Mouse (Mus musculus) forebrain, embryonic 11.5 days (tissue): ENCODE results near the gene Mlx. TPM values are rescaled to one million over a fixed set of nuclear protein-coding genes. Genes with fewer than 3 reads are reported as not detected.

Experiments
- ATAC-seq: fragments of 200-750 bp; cut with Nextera tagmentation; replicated peaks from 2 replicates; pipeline ENCODE4 v1.8.0; 2017; ENCODE audit warnings: moderate TSS enrichment; ENCODE audit not compliant: low FRiP score
- DNase-seq: peaks from one replicate; pipeline ENCODE4 v3.0.0-alpha.2; 2017; ENCODE audit warnings: low spot score
- H3K27ac ChIP-seq: fragments of 300-500 bp; sonication (generic); 2 replicates; pipeline ENCODE4 v1.5.1; 2014; ENCODE audit warnings: low read depth, low read length
- H3K27me3 ChIP-seq: fragments of 300-500 bp; sonication (generic); 2 replicates; pipeline ENCODE4 v1.6.1; 2014; ENCODE audit warnings: mild to moderate bottlenecking, low read length, mixed read lengths; ENCODE audit not compliant: control insufficient read depth, insufficient read depth
- H3K36me3 ChIP-seq: fragments of 300-500 bp; sonication (generic); 2 replicates; pipeline ENCODE4 v1.6.1; 2014; ENCODE audit warnings: mild to moderate bottlenecking, low read length, moderate library complexity, mixed read lengths; ENCODE audit not compliant: control insufficient read depth, insufficient read depth
- H3K4me1 ChIP-seq: fragments of 300-500 bp; sonication (generic); replicated peaks from 2 replicates; pipeline ENCODE4 v1.6.1; 2014; ENCODE audit warnings: low read length, mixed read lengths; ENCODE audit not compliant: control insufficient read depth, insufficient read depth
- H3K4me2 ChIP-seq: fragments of 300-500 bp; sonication (generic); 2 replicates; pipeline ENCODE4 v1.6.1; 2014; ENCODE audit warnings: low read depth, mild to moderate bottlenecking, low read length, moderate library complexity, mixed read lengths; ENCODE audit not compliant: severe bottlenecking
- H3K4me3 ChIP-seq: fragments of 300-500 bp; sonication (generic); 2 replicates; pipeline ENCODE4 v1.5.1; 2014; ENCODE audit warnings: low read depth, low read length
- H3K9ac ChIP-seq: fragments of 300-500 bp; sonication (generic); 2 replicates; pipeline ENCODE4 v1.6.1; 2014; ENCODE audit warnings: low read length
- H3K9me3 ChIP-seq: fragments of 300-500 bp; sonication (generic); 2 replicates; pipeline ENCODE4 v1.6.1; 2016; ENCODE audit warnings: low read length, mixed read lengths; ENCODE audit not compliant: control insufficient read depth
- WGBS: fragments of 180-500 bp; shearing (Covaris S2); extraction: QIAGEN DNeasy Blood & Tissue Kit; methylation state at CpG from one replicate; pipeline ENCODE4 v1.1.7; 2014; 5-methylcytosine and 5-hydroxymethylcytosine counted together
- polyA plus RNA-seq: library from polyadenylated mRNA; unstranded; fragments of >200 nt; fragmentation: Nextera tagmentation; extraction: Ambion mirVana; gene quantifications from 2 replicates; pipeline ENCODE4 v1.2.1, GENCODE M21; 2014

Gene Mlx
- polyA plus RNA-seq, 1 experiment from 2014 or later = 41.8 TPM

DNA sequence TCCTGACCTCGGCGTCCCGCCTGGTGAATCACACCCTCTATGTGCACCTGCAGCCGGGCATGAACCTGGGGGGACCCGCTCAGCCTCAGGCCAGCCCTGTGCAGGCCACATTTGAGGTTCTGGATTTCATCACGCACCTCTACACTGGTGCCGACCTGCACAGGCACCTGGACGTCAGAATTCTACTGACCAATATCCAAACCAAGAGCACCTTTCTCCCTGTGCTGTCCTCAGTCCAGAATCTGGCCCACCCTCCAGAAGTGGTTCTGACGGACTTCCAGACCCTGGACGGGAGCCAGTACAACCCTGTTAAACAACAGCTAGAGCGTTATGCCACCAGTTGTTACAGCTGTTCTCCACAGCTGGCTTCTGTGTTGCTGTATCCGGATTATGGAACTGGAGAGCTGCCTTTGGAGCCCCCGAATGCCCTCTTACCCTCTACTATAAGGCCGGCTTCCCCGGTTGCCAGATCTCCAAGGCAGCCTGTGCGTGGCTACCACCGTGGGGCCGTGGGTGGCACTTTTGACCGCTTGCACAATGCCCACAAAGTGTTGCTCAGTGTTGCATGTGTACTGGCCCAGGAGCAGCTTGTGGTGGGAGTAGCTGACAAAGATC, 3.9 kb upstream of the Mlx start:
- peak overlapping the region; percentile 71; the same call in 1 of the 2 replicates for H3K27ac ChIP-seq
- peaks cover 35% of the 10 kb centered on the region for H3K27me3 ChIP-seq
- 39% methylated on average over 19 of the region's 19 CpGs for WGBS
- H3K9ac ChIP-seq = peak overlapping the region; percentile 96
- peak; percentile 1; the same call in 1 of the 2 replicates for ATAC-seq
- no peaks in the 10 kb centered on the region for H3K9me3 ChIP-seq
- no peaks in the 10 kb centered on the region for H3K36me3 ChIP-seq
- peak overlapping the region; percentile 99 for H3K4me2 ChIP-seq
- H3K4me1 ChIP-seq = peaks cover 25% of the 10 kb centered on the region
- DNase-seq = no peak
- peak overlapping the region; percentile 87 for H3K4me3 ChIP-seq

DNA sequence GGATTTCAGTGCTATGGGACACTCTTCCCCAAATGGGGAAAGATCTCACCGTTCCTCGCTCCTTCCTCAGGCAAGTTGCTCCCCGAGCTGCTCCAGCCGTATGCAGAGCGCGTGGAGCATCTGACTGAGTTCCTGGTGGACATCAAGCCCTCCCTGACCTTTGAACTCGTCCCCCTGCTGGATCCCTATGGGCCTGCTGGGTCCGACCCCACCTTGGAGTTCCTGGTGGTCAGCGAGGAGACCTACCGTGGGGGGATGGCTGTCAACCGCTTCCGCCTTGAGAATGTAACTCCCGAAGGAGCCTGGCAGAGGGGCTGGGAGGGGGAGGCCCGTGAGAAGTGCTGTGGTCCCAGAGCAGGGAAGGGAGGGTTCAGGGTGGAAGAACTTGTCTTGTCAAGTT, 2.8 kb upstream of the Mlx start:
- Histone ChIP-seq H3K4me2 (no peak overlapping the region), H3K27ac (no peak overlapping the region), H3K4me3 (no peak overlapping the region), H3K9ac (no peak overlapping the region; the same call in 1 of the 2 replicates), H3K27me3 (peaks cover 24% of the 10 kb centered on the region), H3K4me1 (peaks cover 25% of the 10 kb centered on the region), H3K36me3 (no peaks in the 10 kb centered on the region; the same call in 1 of the 2 replicates), H3K9me3 (no peaks in the 10 kb centered on the region)
- DNase-seq (no peak), ATAC-seq (no peak)
- WGBS = 90% methylated on average over 14 of the region's 14 CpGs

DNA sequence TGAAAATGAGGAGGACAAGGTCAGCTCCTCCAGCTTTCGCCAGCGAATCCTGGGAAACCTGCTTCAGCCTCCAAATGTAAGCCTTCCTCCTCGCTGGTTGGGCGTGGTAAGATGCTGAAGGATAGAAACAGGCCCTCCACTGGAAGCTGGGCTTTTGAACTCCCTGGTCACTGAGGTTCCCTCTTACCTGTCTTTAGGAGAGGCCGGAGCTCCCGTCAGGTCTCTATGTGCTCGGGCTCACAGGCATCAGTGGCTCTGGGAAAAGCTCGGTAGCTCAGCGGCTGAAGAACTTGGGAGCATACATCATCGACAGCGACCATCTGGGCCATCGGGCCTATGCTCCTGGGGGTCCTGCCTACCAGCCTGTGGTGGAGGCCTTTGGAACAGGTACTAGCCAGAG, 2.3 kb upstream of the Mlx start:
- H3K4me3 ChIP-seq = no peak overlapping the region
- no peak overlapping the region for H3K9ac ChIP-seq
- no peaks in the 10 kb centered on the region for H3K9me3 ChIP-seq
- no peaks in the 10 kb centered on the region; the same call in 1 of the 2 replicates for H3K36me3 ChIP-seq
- 92% methylated on average over 12 of the region's 12 CpGs for WGBS
- ATAC-seq (no peak), DNase-seq (no peak)
- peaks cover 25% of the 10 kb centered on the region for H3K4me1 ChIP-seq
- H3K27ac ChIP-seq = no peak overlapping the region
- peaks cover 18% of the 10 kb centered on the region for H3K27me3 ChIP-seq
- H3K4me2 ChIP-seq = no peak overlapping the region

DNA sequence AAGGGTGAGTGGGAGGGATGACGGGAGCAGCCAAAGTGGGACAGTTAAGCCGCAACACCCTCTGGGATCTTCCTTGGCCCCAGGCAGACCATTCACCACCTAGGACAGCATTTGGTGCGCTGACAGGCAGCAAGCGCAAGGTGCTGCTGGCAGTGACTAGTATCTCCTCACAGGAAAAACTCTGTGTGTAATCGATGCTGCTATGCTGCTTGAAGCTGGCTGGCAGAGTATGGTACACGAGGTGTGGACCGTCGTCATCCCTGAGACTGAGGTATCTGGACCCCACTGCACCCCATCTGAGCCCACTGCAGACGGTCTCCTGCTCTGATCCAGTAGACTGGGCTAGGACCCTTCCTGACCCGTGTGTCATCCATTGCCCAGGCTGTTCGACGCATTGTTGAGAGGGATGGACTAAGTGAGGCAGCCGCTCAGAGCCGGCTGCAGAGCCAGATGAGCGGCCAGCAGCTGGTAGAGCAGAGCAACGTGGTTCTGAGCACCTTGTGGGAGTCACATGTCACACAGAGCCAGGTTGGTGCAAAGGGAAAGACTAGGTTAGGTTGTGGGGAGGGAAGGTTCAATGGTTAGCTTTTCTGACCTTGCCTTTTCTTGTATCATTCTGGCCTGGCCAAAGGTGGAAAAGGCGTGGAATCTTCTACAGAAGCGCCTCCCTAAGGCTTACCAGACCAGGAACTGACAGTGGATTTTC, 1.3 kb upstream of the Mlx start:
- H3K4me2 ChIP-seq = no peak overlapping the region
- ATAC-seq (no peak), DNase-seq (no peak)
- H3K4me1 ChIP-seq = peaks cover 25% of the 10 kb centered on the region
- no peak overlapping the region; the same call in none of the 2 replicates for H3K9ac ChIP-seq
- no peaks in the 10 kb centered on the region; the same call in 1 of the 2 replicates for H3K36me3 ChIP-seq
- H3K27me3 ChIP-seq = peaks cover 9% of the 10 kb centered on the region
- no peak overlapping the region for H3K27ac ChIP-seq
- H3K9me3 ChIP-seq = no peaks in the 10 kb centered on the region
- WGBS = 91% methylated on average over 18 of the region's 18 CpGs
- H3K4me3 ChIP-seq = no peak overlapping the region

DNA sequence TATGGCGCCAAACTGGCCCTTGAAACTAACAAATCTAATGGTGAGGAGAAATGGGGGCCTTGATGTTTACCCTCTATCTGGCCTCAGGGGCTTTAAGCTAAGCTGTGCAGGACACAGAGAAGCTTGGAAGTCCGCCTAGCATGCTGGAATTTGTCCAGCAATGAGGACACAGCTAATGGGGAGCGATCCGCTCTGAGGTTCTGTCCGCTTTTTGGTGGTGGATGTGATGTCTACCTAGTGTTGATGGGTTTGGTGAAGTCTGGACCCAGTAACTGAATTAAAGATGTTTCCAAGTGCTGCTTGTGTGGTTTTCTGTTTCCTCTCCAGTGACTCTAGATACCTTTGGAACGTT, 778 bp upstream of the Mlx start:
- H3K4me3 ChIP-seq = no peak overlapping the region
- no peaks in the 10 kb centered on the region for H3K9me3 ChIP-seq
- DNase-seq (no peak), ATAC-seq (no peak)
- peaks cover 4% of the 10 kb centered on the region for H3K27me3 ChIP-seq
- 80% methylated on average over 6 of the region's 6 CpGs for WGBS
- H3K4me1 ChIP-seq = peaks cover 25% of the 10 kb centered on the region
- peak overlapping the region; percentile 68 for H3K27ac ChIP-seq
- H3K4me2 ChIP-seq = peak overlapping the region; percentile 93
- 0 out of 2 replicates have a peak overlapping the region, but pooled peaks have one; percentile 2 for H3K9ac ChIP-seq
- peaks cover 4% of the 10 kb centered on the region; the same call in 1 of the 2 replicates for H3K36me3 ChIP-seq

DNA sequence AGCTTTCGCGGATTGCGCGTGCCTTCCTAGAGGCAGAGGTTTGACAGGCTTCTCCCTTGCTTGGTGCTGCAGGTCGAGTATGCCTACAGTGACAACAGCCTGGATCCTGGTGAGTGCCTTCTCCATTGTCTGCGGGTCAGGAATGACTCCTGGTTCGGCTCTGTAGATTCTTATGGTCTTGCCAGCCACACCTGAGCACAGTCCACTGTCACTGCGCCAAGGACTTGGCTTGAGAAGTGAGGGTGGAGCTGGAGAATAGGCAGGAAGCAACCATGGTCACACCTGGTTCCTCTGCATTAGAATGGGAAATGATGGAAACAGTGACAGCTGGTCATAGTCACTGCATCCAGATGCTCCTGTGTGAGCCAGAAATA, 592 bp downstream of the Mlx start:
- Histone ChIP-seq H3K9ac (peak overlapping the region; percentile 74), H3K36me3 (peaks cover 14% of the 10 kb centered on the region), H3K9me3 (no peaks in the 10 kb centered on the region), H3K27me3 (no peaks in the 10 kb centered on the region), H3K4me1 (peaks cover 21% of the 10 kb centered on the region), H3K27ac (no peak overlapping the region; the same call in 1 of the 2 replicates), H3K4me2 (peak overlapping the region; percentile 93), H3K4me3 (peak overlapping the region; percentile 83)
- no peak for ATAC-seq
- no peak for DNase-seq
- whole genome bisulfite sequencing = 8% methylated on average over 8 of the region's 8 CpGs

DNA sequence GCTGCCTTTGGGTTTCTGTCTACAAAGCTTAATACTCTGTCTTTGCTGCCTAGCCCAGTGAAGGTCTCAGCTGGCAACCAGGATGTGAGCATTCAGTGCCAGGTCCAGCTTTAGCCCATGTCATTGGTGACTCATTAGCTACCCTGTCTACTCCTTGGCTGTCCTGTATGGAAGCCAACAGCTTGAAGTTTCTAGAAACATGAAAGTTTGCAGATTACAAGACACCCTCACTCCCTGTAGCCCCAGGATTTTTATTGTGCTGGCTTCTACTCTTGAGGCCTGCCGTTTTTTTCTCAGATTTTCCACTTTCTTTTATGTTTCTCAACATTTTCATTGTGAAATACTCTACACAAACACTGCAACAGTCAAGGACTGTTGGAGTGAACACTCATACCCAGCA, 2.9 kb downstream of the Mlx start:
- Histone ChIP-seq H3K9ac (no peak overlapping the region), H3K9me3 (no peaks in the 10 kb centered on the region), H3K4me3 (no peak overlapping the region), H3K36me3 (peaks cover 15% of the 10 kb centered on the region), H3K27me3 (no peaks in the 10 kb centered on the region), H3K27ac (no peak overlapping the region), H3K4me2 (no peak overlapping the region), H3K4me1 (peaks cover 16% of the 10 kb centered on the region)
- DNase-seq = no peak
- ATAC-seq = no peak
- WGBS = 78% methylated on average over 1 of the region's 1 CpGs

DNA sequence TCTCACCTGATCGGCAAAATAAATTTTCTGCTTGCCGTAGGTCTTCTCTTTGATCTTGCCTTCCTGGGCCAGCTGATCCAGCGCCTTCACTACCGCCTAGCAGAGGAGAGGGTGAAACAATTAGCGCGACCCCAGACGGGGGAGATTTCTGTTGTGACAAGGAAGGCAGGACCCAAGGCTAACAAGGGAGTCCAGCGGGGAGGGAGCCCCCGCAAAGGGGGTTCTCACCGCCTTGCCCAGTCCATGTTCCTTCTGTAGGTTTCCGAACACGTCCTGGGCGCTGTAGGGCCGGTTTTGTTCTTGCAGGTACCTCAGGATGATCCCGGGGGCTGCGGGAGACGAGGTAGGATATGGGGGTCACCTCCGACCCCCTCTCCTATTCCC, 7.8 kb downstream of the Mlx start:
- H3K4me2 ChIP-seq = peak overlapping the region; percentile 89
- H3K9ac ChIP-seq = peak overlapping the region; percentile 89
- peak overlapping the region; percentile 70 for H3K4me3 ChIP-seq
- ATAC-seq (no peak; the same call in 1 of the 2 replicates), DNase-seq (no peak)
- 1% methylated on average over 18 of the region's 18 CpGs for WGBS
- no peaks in the 10 kb centered on the region for H3K4me1 ChIP-seq
- no peaks in the 10 kb centered on the region for H3K9me3 ChIP-seq
- no peaks in the 10 kb centered on the region for H3K27me3 ChIP-seq
- peak overlapping the region; percentile 80; the same call in 1 of the 2 replicates for H3K27ac ChIP-seq
- H3K36me3 ChIP-seq = peaks cover 17% of the 10 kb centered on the region
